Mouse (Mus musculus): ENCODE data around the gene Chrm3. TPM values are rescaled to one million over a fixed set of nuclear protein-coding genes. Genes with fewer than 3 reads are reported as not detected.

Gene Chrm3
- polyA plus RNA-seq, 1 experiment from 2014 or later = 0.68 TPM

DNA sequence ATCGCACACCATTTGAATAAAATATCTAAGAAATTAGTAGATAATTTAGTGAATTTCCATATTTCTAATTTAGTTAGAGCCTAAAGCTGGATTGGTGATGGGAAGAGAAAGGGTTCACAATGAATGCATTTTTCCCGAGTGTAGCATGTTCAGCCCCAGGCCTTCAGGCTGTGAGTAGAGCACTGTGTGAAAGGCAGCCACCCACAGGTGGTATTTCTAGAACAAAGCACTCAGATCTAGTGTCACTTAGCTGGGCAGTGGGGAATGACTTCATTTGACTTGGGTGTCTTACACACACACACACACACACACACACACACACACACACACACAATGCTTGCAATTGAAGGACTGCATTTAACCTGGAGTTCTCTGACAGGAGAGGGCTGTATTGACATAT, 337.5 kb downstream of the Chrm3 start:
- Histone ChIP-seq H3K36me3 (ENCODE audit: control insufficient read depth, insufficient read depth, low read length) (no peaks in the 10 kb centered on the region), H3K4me3 (ENCODE audit: low read depth, low read length) (no peak overlapping the region), H3K9me3 (ENCODE audit: control insufficient read depth, low read length) (no peaks in the 10 kb centered on the region), H3K4me1 (ENCODE audit: control insufficient read depth, insufficient read depth, low read length) (no peaks in the 10 kb centered on the region), H3K27me3 (replicated peaks; ENCODE audit: control insufficient read depth, insufficient read depth, low read length) (no peaks in the 10 kb centered on the region), H3K9ac (ENCODE audit: low read depth, low read length) (no peak overlapping the region), H3K27ac (replicated peaks; ENCODE audit: low read depth, low read length) (no peak overlapping the region), H3K4me2 (ENCODE audit: low read depth, low read length) (no peak overlapping the region)
- DNase-seq (ENCODE audit: low spot score) (no peak), ATAC-seq (ENCODE audit: low read depth) (no peak)
- 58% methylated on average over 2 of the region's 2 CpGs for WGBS

DNA sequence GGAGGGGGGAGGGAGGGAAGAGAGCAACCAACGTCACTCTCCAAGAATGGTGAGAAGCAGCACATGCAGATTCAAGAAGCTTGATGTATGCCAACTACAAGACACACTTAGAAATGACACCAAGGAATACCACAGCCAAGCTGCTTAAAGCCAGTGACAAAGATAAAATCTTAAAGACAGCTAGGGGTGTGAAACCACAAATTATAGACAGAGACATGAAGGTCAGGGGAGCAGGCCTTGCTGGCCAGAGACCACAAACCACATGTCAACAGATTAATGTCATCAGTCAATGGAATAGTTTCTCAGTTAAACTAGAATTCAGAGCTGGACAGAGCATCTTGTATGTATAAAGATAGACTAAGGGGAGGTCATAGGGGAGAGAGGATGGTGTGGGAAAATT, 341.4 kb downstream of the Chrm3 start:
- H3K4me1 ChIP-seq (ENCODE audit: control insufficient read depth, insufficient read depth, low read length) = no peaks in the 10 kb centered on the region
- no peak overlapping the region for H3K4me2 ChIP-seq (ENCODE audit: low read depth, low read length)
- DNase-seq (ENCODE audit: low spot score) (no peak), ATAC-seq (ENCODE audit: low read depth) (no peak)
- H3K9ac ChIP-seq (ENCODE audit: low read depth, low read length) = no peak overlapping the region
- no peaks in the 10 kb centered on the region for H3K36me3 ChIP-seq (ENCODE audit: control insufficient read depth, insufficient read depth, low read length)
- WGBS = 54% methylated on average over 1 of the region's 1 CpGs
- no peaks in the 10 kb centered on the region for H3K9me3 ChIP-seq (ENCODE audit: control insufficient read depth, low read length)
- no peak overlapping the region for H3K4me3 ChIP-seq (ENCODE audit: low read depth, low read length)
- no peaks in the 10 kb centered on the region for H3K27me3 ChIP-seq (replicated peaks; ENCODE audit: control insufficient read depth, insufficient read depth, low read length)
- no peak overlapping the region for H3K27ac ChIP-seq (replicated peaks; ENCODE audit: low read depth, low read length)

DNA sequence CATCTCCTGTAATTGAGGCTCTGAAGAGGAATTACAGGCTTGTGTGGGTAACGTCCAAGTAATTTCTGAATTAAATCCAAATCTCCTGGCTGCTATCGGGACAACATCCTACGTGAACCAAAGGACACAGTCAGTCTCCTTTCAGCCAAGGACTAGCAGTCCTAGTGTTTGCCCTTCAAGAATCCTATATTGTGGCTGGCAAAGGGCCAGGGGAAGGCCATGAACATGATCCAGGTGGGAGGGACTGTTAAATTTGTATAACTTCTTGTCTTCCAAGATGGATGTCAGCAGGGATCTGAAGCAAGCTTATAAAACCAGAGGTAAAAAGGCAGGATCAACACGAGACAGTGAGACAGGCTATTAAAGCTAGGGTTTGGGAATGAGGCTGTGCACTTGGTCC, 357.7 kb downstream of the Chrm3 start:
- H3K4me3 ChIP-seq (ENCODE audit: low read depth, low read length) = no peak overlapping the region
- no peaks in the 10 kb centered on the region for H3K4me1 ChIP-seq (ENCODE audit: control insufficient read depth, insufficient read depth, low read length)
- no peak overlapping the region for H3K27ac ChIP-seq (replicated peaks; ENCODE audit: low read depth, low read length)
- no peak for ATAC-seq (ENCODE audit: low read depth)
- 63% methylated on average over 4 of the region's 4 CpGs for WGBS
- DNase-seq (ENCODE audit: low spot score) = peak; percentile 16
- H3K4me2 ChIP-seq (ENCODE audit: low read depth, low read length) = no peak overlapping the region
- H3K9me3 ChIP-seq (ENCODE audit: control insufficient read depth, low read length) = no peaks in the 10 kb centered on the region
- H3K9ac ChIP-seq (ENCODE audit: low read depth, low read length) = no peak overlapping the region
- H3K36me3 ChIP-seq (ENCODE audit: control insufficient read depth, insufficient read depth, low read length) = no peaks in the 10 kb centered on the region
- H3K27me3 ChIP-seq (replicated peaks; ENCODE audit: control insufficient read depth, insufficient read depth, low read length) = no peaks in the 10 kb centered on the region

DNA sequence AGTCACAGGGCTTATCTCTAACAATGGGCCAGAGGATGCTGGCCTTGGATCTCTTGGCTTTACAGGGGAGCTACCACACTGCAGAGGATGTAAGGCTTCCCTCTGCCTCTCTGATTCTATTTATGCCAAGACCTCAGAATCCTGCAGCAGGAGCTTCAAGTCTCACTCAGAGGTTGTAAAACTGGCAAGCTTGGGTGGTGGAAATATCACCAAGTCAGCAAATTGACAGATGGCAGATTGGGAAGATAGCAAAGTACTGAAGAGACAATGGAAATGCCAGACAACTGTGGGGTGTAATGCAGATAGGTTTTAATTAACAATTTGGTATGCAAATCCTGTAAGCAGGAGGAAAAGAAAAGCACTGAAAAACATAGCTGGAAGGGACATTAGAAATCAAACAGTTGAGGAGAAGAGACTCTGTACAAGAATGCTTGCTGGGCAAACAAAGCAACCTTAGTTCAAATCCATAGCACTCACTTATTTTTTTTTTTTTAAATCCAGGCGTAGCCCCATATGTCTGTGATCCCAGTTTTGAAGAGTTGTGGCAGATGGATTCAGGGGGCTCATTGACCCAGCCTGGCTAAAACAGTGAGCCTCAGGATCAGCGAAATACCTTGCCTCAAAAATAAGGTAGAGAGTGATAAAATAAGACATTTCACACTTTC, 362.9 kb downstream of the Chrm3 start:
- 81% methylated on average over 2 of the region's 2 CpGs for WGBS
- no peak for ATAC-seq (ENCODE audit: low read depth)
- no peaks in the 10 kb centered on the region for H3K9me3 ChIP-seq (ENCODE audit: control insufficient read depth, low read length)
- no peaks in the 10 kb centered on the region for H3K36me3 ChIP-seq (ENCODE audit: control insufficient read depth, insufficient read depth, low read length)
- no peak overlapping the region for H3K4me2 ChIP-seq (ENCODE audit: low read depth, low read length)
- H3K4me3 ChIP-seq (ENCODE audit: low read depth, low read length) = no peak overlapping the region
- no peak overlapping the region for H3K27ac ChIP-seq (replicated peaks; ENCODE audit: low read depth, low read length)
- H3K27me3 ChIP-seq (replicated peaks; ENCODE audit: control insufficient read depth, insufficient read depth, low read length) = no peaks in the 10 kb centered on the region
- H3K9ac ChIP-seq (ENCODE audit: low read depth, low read length) = no peak overlapping the region
- no peak for DNase-seq (ENCODE audit: low spot score)
- H3K4me1 ChIP-seq (ENCODE audit: control insufficient read depth, insufficient read depth, low read length) = no peaks in the 10 kb centered on the region

- no peaks in the 10 kb centered on the region for H3K4me1 ChIP-seq (ENCODE audit: control insufficient read depth, insufficient read depth, low read length)
- no peaks in the 10 kb centered on the region for H3K27me3 ChIP-seq (replicated peaks; ENCODE audit: control insufficient read depth, insufficient read depth, low read length)
- ATAC-seq (ENCODE audit: low read depth) (no peak), DNase-seq (ENCODE audit: low spot score) (no peak)
- no peak overlapping the region for H3K4me3 ChIP-seq (ENCODE audit: low read depth, low read length)
- H3K36me3 ChIP-seq (ENCODE audit: control insufficient read depth, insufficient read depth, low read length) = no peaks in the 10 kb centered on the region
- H3K27ac ChIP-seq (replicated peaks; ENCODE audit: low read depth, low read length) = no peak overlapping the region
- H3K9ac ChIP-seq (ENCODE audit: low read depth, low read length) = no peak overlapping the region
- H3K4me2 ChIP-seq (ENCODE audit: low read depth, low read length) = no peak overlapping the region
- H3K9me3 ChIP-seq (ENCODE audit: control insufficient read depth, low read length) = no peaks in the 10 kb centered on the region
- 80% methylated on average over 1 of the region's 1 CpGs for WGBS
Measured at GRCm38 (mm10) chr13:9995852-9996251, 364.8 kb downstream of the Chrm3 start.

GRCm38 (mm10) chr13:9993571-9993970, 367.1 kb downstream of the Chrm3 start:
- Histone ChIP-seq H3K9me3 (ENCODE audit: control insufficient read depth, low read length) (no peaks in the 10 kb centered on the region), H3K36me3 (ENCODE audit: control insufficient read depth, insufficient read depth, low read length) (no peaks in the 10 kb centered on the region), H3K27me3 (replicated peaks; ENCODE audit: control insufficient read depth, insufficient read depth, low read length) (no peaks in the 10 kb centered on the region), H3K4me1 (ENCODE audit: control insufficient read depth, insufficient read depth, low read length) (no peaks in the 10 kb centered on the region), H3K27ac (replicated peaks; ENCODE audit: low read depth, low read length) (no peak overlapping the region), H3K4me2 (ENCODE audit: low read depth, low read length) (no peak overlapping the region), H3K9ac (ENCODE audit: low read depth, low read length) (no peak overlapping the region), H3K4me3 (ENCODE audit: low read depth, low read length) (no peak overlapping the region)
- DNase-seq (ENCODE audit: low spot score) = no peak
- ATAC-seq (ENCODE audit: low read depth) = no peak
- WGBS = 90% methylated on average over 3 of the region's 3 CpGs

DNA sequence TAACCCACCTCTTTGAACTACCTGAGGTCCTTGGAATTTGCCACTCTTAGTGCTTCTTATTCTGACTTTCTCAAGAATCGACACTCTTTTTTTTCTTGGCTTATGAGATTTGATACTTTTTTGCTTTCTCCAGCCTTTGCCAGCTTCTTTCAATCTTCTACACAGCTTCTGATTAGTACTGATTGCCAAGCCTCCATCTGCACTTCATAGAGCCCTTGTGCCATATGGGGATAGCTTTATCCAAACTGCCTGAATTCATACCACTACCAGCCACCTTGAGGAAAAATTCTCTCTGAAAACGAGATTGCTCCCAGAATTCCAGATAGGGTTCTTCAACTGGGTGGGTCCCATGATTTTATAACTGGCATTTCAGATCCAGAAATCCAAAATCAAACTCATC, 368.0 kb downstream of the Chrm3 start:
- DNase-seq (ENCODE audit: low spot score) = no peak
- no peaks in the 10 kb centered on the region for H3K4me1 ChIP-seq (ENCODE audit: control insufficient read depth, insufficient read depth, low read length)
- no peaks in the 10 kb centered on the region for H3K36me3 ChIP-seq (ENCODE audit: control insufficient read depth, insufficient read depth, low read length)
- H3K9me3 ChIP-seq (ENCODE audit: control insufficient read depth, low read length) = no peaks in the 10 kb centered on the region
- WGBS = 54% methylated on average over 2 of the region's 2 CpGs
- no peak for ATAC-seq (ENCODE audit: low read depth)
- H3K4me2 ChIP-seq (ENCODE audit: low read depth, low read length) = no peak overlapping the region
- H3K27ac ChIP-seq (replicated peaks; ENCODE audit: low read depth, low read length) = no peak overlapping the region
- H3K4me3 ChIP-seq (ENCODE audit: low read depth, low read length) = no peak overlapping the region
- H3K9ac ChIP-seq (ENCODE audit: low read depth, low read length) = no peak overlapping the region
- no peaks in the 10 kb centered on the region for H3K27me3 ChIP-seq (replicated peaks; ENCODE audit: control insufficient read depth, insufficient read depth, low read length)

DNA sequence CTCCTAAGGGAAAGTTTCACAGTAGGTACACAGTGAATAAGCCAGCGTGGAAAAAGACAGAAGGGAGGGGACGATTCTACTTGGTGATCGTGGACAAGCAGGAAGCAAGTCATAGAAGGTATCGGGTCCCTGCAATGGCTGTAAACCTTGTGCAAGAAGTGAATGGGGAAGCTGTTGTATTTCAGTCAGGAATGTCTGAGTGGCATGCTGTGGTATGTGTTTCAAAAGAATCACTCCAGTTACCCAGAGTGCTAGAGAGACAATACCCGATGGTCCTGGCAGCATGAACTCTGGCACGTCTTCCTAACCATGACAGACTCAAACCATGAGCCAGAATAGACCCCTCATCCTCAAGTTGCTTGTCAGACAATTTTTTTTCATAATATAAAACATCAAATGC, 375.0 kb downstream of the Chrm3 start:
- Histone ChIP-seq H3K27ac (replicated peaks; ENCODE audit: low read depth, low read length) (no peak overlapping the region), H3K4me1 (ENCODE audit: control insufficient read depth, insufficient read depth, low read length) (no peaks in the 10 kb centered on the region), H3K4me3 (ENCODE audit: low read depth, low read length) (no peak overlapping the region), H3K27me3 (replicated peaks; ENCODE audit: control insufficient read depth, insufficient read depth, low read length) (no peaks in the 10 kb centered on the region), H3K36me3 (ENCODE audit: control insufficient read depth, insufficient read depth, low read length) (no peaks in the 10 kb centered on the region), H3K4me2 (ENCODE audit: low read depth, low read length) (no peak overlapping the region), H3K9me3 (ENCODE audit: control insufficient read depth, low read length) (no peaks in the 10 kb centered on the region), H3K9ac (ENCODE audit: low read depth, low read length) (no peak overlapping the region)
- peak; percentile 11 for DNase-seq (ENCODE audit: low spot score)
- ATAC-seq (ENCODE audit: low read depth) = no peak
- 63% methylated on average over 6 of the region's 6 CpGs for WGBS

- Histone ChIP-seq H3K36me3 (ENCODE audit: control insufficient read depth, insufficient read depth, low read length) (no peaks in the 10 kb centered on the region), H3K9me3 (ENCODE audit: control insufficient read depth, low read length) (no peaks in the 10 kb centered on the region), H3K27me3 (replicated peaks; ENCODE audit: control insufficient read depth, insufficient read depth, low read length) (no peaks in the 10 kb centered on the region), H3K27ac (replicated peaks; ENCODE audit: low read depth, low read length) (no peak overlapping the region), H3K9ac (ENCODE audit: low read depth, low read length) (no peak overlapping the region), H3K4me2 (ENCODE audit: low read depth, low read length) (no peak overlapping the region), H3K4me1 (ENCODE audit: control insufficient read depth, insufficient read depth, low read length) (no peaks in the 10 kb centered on the region), H3K4me3 (ENCODE audit: low read depth, low read length) (no peak overlapping the region)
- DNase-seq (ENCODE audit: low spot score) (peak; percentile 7), ATAC-seq (ENCODE audit: low read depth) (no peak)
- WGBS = 81% methylated on average over 2 of the region's 2 CpGs
Measured at GRCm38 (mm10) chr13:9983293-9983692, 377.4 kb downstream of the Chrm3 start.
